Mouse (Mus musculus) heart, adult 2 months (tissue): ENCODE results near the gene Cptp. TPM values are rescaled to one million over a fixed set of nuclear protein-coding genes. Genes with fewer than 3 reads are reported as not detected.

Experiments used
- DNase-seq, 2 experiments: peaks; one replicate each; pipeline ENCODE4 v3.0.0; 2021
- H3K27ac ChIP-seq: fragments of 200-600 bp; 2 replicates; pipeline ENCODE4 v1.8.1; 2022
- H3K27me3 ChIP-seq: fragments of 200-500 bp; 2 replicates; pipeline ENCODE4 v1.6.1; 2012; ENCODE audit warnings: mild to moderate bottlenecking, low read length, inconsistent platforms, mixed read lengths; ENCODE audit not compliant: control insufficient read depth, insufficient read depth
- H3K36me3 ChIP-seq: fragments of 200-500 bp; 2 replicates; pipeline ENCODE4 v1.6.1; 2012; ENCODE audit warnings: low read length, inconsistent platforms; ENCODE audit not compliant: control insufficient read depth, insufficient read depth
- H3K4me1 ChIP-seq: fragments of 200-500 bp; 2 replicates; pipeline ENCODE4 v1.6.1; 2011; ENCODE audit warnings: low read length; ENCODE audit not compliant: control insufficient read depth, insufficient read depth
- H3K4me3 ChIP-seq: fragments of 200-600 bp; 2 replicates; pipeline ENCODE4 v1.8.1; 2022
- H3K79me2 ChIP-seq: fragments of 200-500 bp; replicated peaks from 2 replicates; pipeline ENCODE4 v1.6.1; 2012; ENCODE audit warnings: mild to moderate bottlenecking, inconsistent platforms, low read length, moderate library complexity, mixed read lengths; ENCODE audit not compliant: control insufficient read depth, insufficient read depth
- H3K9ac ChIP-seq: fragments of 200-500 bp; 2 replicates; pipeline ENCODE4 v1.6.1; 2012; ENCODE audit warnings: low read depth, mild to moderate bottlenecking, control low read depth, inconsistent platforms, low read length, mixed read lengths
- CTCF ChIP-seq: fragments of 200-600 bp; IDR thresholded peaks from 2 replicates; pipeline ENCODE4 v1.8.1; 2022; ENCODE audit warnings: antibody characterized with exemption, mild to moderate bottlenecking, moderate library complexity
- EP300 ChIP-seq: fragments of 200-500 bp; IDR thresholded peaks from 2 replicates; pipeline ENCODE4 v1.6.1; 2011; ENCODE audit warnings: low read depth, low read length, control low read depth; ENCODE audit not compliant: insufficient read depth
- POLR2A ChIP-seq: fragments of 200-500 bp; IDR thresholded peaks from 2 replicates; pipeline ENCODE4 v1.6.1; 2011; ENCODE audit warnings: mild to moderate bottlenecking, low read depth, low read length, control low read depth; ENCODE audit not compliant: insufficient read depth
- WGBS: fragments of 180-500 bp; shearing (Covaris S2); methylation state at CpG from one replicate; pipeline ENCODE4 v1.1.7; 2018; 5-methylcytosine and 5-hydroxymethylcytosine counted together
- intact Hi-C: fragments of 180-260 bp; cut with DNase I; formaldehyde crosslinking; loops from one replicate; pipeline ENCODE4 v1.15.1; 2025
- polyA plus RNA-seq: library from polyadenylated mRNA; depleted of rRNA; stranded (reverse); fragments of >200 nt; gene quantifications from 2 replicates; pipeline ENCODE4 v1.2.3, GENCODE M21; 2012
- total RNA-seq, 2 experiments: library from RNA; stranded (reverse); gene quantifications; 2 replicates each; pipeline ENCODE4 v1.2.3; 2021

Gene Cptp
- total and polyA plus RNA-seq, 3 experiments = 5.1 to 12.4 (median 6.9) TPM

GRCm38 (mm10) chr4:155846871-155847578, 22.2 kb downstream of the Cptp start, which contains the start of gene Dvl1:
Gene Dvl1 (plus strand): TSS chr4:155847402.
- Histone ChIP-seq H3K79me2 (peaks cover 6% of the 10 kb centered on the region), H3K4me1 (peaks cover 35% of the 10 kb centered on the region), H3K27ac (peak within 1 kb of the TSS; percentile 90), H3K9ac (peak within 1 kb of the TSS; percentile 99), H3K36me3 (no peaks in the 10 kb centered on the region), H3K27me3 (no peaks in the 10 kb centered on the region), H3K4me3 (peak within 1 kb of the TSS; percentile 96)
- TF ChIP-seq CTCF (peak; percentile 64), EP300 (0 out of 2 replicates have a peak, but pooled peaks have one; percentile 33), POLR2A (peak; percentile 95)
- WGBS = 2% methylated on average over 47 of the region's 65 CpGs
- intact Hi-C loops = no loop called here
- peak; percentile 95 to 99 for DNase-seq

- Histone ChIP-seq H3K27ac (no peak overlapping the region), H3K9ac (no peak overlapping the region), H3K4me3 (no peak overlapping the region), H3K79me2 (peaks cover 6% of the 10 kb centered on the region), H3K27me3 (no peaks in the 10 kb centered on the region), H3K4me1 (peaks cover 18% of the 10 kb centered on the region), H3K36me3 (no peaks in the 10 kb centered on the region)
- no peak for DNase-seq
- TF ChIP-seq CTCF (no peak), POLR2A (no peak)
- WGBS = 71% methylated on average over 5 of the region's 5 CpGs
- intact Hi-C loops = no loop called here
Measured at GRCm38 (mm10) chr4:155843231-155843630, 26.0 kb downstream of the Cptp start.

GRCm38 (mm10) chr4:155841651-155842270, 27.5 kb downstream of the Cptp start:
- Histone ChIP-seq H3K4me3 (no peak overlapping the region), H3K4me1 (peaks cover 23% of the 10 kb centered on the region), H3K79me2 (no peaks in the 10 kb centered on the region), H3K36me3 (no peaks in the 10 kb centered on the region), H3K9ac (no peak overlapping the region), H3K27ac (no peak overlapping the region), H3K27me3 (no peaks in the 10 kb centered on the region)
- intact Hi-C loops = no loop called here
- 65% methylated on average over 38 of the region's 38 CpGs for WGBS
- peak; percentile 19 to 27 for DNase-seq
- TF ChIP-seq CTCF (no peak), EP300 (no peak), POLR2A (no peak)

GRCm38 (mm10) chr4:155841003-155841454, 28.2 kb downstream of the Cptp start:
- Histone ChIP-seq H3K4me3 (peak overlapping the region; percentile 53), H3K9ac (peak overlapping the region; percentile 80), H3K36me3 (no peaks in the 10 kb centered on the region), H3K27me3 (no peaks in the 10 kb centered on the region), H3K79me2 (no peaks in the 10 kb centered on the region), H3K4me1 (peaks cover 19% of the 10 kb centered on the region), H3K27ac (peak overlapping the region; percentile 79)
- intact Hi-C loops = no loop called here
- DNase-seq = peak; percentile 74 to 76
- WGBS = under 1% methylated on average over 32 of the region's 32 CpGs
- TF ChIP-seq POLR2A = peak; percentile 36; the same call in 1 of the 2 replicates
- TF ChIP-seq CTCF = peak; percentile 61
- TF ChIP-seq EP300 = no peak

- Histone ChIP-seq H3K4me1 (peaks cover 19% of the 10 kb centered on the region), H3K79me2 (no peaks in the 10 kb centered on the region), H3K27me3 (no peaks in the 10 kb centered on the region), H3K27ac (peak overlapping the region; percentile 79), H3K9ac (peak overlapping the region; percentile 80), H3K36me3 (no peaks in the 10 kb centered on the region), H3K4me3 (peak overlapping the region; percentile 53)
- peak in 1 of 2 experiments; percentile 19 for DNase-seq
- intact Hi-C loops = no loop called here
- WGBS = 12% methylated on average over 8 of the region's 8 CpGs
- no peak for TF ChIP-seq POLR2A
- no peak for TF ChIP-seq CTCF
- no peak for TF ChIP-seq EP300
Measured at GRCm38 (mm10) chr4:155840076-155841002, 28.9 kb downstream of the Cptp start.
